Mouse (Mus musculus) heart, embryonic 16.5 days (tissue): ENCODE results near the gene Esd. TPM values are rescaled to one million over a fixed set of nuclear protein-coding genes. Genes with fewer than 3 reads are reported as not detected.

ENCODE experiments used
- ATAC-seq: fragments of 200-750 bp; cut with Nextera tagmentation; replicated peaks from 2 replicates; pipeline ENCODE4 v1.8.0; 2017; ENCODE audit warnings: moderate number of reproducible peaks; ENCODE audit not compliant: insufficient read depth, low FRiP score; ENCODE audit errors: extremely low read depth
- H3K27ac ChIP-seq: fragments of 300-500 bp; sonication (generic); 2 replicates; pipeline ENCODE4 v1.5.1; 2014; ENCODE audit warnings: mild to moderate bottlenecking, low read length, control low read depth, moderate library complexity
- H3K27me3 ChIP-seq: fragments of 300-500 bp; sonication (generic); 2 replicates; pipeline ENCODE4 v1.6.1; 2014; ENCODE audit warnings: low read length, mixed read lengths; ENCODE audit not compliant: control insufficient read depth, insufficient read depth
- H3K36me3 ChIP-seq: fragments of 300-500 bp; sonication (generic); 2 replicates; pipeline ENCODE4 v1.6.1; 2014; ENCODE audit not compliant: control insufficient read depth, insufficient read depth
- H3K4me1 ChIP-seq: fragments of 300-500 bp; sonication (generic); 2 replicates; pipeline ENCODE4 v1.6.1; 2014; ENCODE audit warnings: low read length, mixed read lengths; ENCODE audit not compliant: control insufficient read depth, insufficient read depth
- H3K4me2 ChIP-seq: fragments of 300-500 bp; sonication (generic); 2 replicates; pipeline ENCODE4 v1.6.1; 2014; ENCODE audit warnings: low read depth, mild to moderate bottlenecking, control low read depth, low read length
- H3K4me3 ChIP-seq: fragments of 300-500 bp; sonication (generic); 2 replicates; pipeline ENCODE4 v1.5.1; 2014; ENCODE audit warnings: mild to moderate bottlenecking, control low read depth, low read length
- H3K9ac ChIP-seq: fragments of 300-500 bp; sonication (generic); 2 replicates; pipeline ENCODE4 v1.6.1; 2014; ENCODE audit warnings: low read length, control low read depth
- H3K9me3 ChIP-seq: fragments of 300-500 bp; sonication (generic); replicated peaks from 2 replicates; pipeline ENCODE4 v1.6.1; 2016; ENCODE audit warnings: low read length; ENCODE audit not compliant: control insufficient read depth
- WGBS: fragments of 180-500 bp; shearing (Covaris S2); extraction: QIAGEN DNeasy Blood & Tissue Kit; methylation state at CpG from one replicate; pipeline ENCODE4 v1.1.7; 2014; 5-methylcytosine and 5-hydroxymethylcytosine counted together
- polyA plus RNA-seq: library from polyadenylated mRNA; unstranded; fragments of >200 nt; fragmentation: Nextera tagmentation; extraction: Ambion mirVana; gene quantifications from 2 replicates; pipeline ENCODE4 v1.2.1, GENCODE M21; 2015

Esd gene
- polyA plus RNA-seq, 1 experiment from 2014 or later = 257 TPM

DNA sequence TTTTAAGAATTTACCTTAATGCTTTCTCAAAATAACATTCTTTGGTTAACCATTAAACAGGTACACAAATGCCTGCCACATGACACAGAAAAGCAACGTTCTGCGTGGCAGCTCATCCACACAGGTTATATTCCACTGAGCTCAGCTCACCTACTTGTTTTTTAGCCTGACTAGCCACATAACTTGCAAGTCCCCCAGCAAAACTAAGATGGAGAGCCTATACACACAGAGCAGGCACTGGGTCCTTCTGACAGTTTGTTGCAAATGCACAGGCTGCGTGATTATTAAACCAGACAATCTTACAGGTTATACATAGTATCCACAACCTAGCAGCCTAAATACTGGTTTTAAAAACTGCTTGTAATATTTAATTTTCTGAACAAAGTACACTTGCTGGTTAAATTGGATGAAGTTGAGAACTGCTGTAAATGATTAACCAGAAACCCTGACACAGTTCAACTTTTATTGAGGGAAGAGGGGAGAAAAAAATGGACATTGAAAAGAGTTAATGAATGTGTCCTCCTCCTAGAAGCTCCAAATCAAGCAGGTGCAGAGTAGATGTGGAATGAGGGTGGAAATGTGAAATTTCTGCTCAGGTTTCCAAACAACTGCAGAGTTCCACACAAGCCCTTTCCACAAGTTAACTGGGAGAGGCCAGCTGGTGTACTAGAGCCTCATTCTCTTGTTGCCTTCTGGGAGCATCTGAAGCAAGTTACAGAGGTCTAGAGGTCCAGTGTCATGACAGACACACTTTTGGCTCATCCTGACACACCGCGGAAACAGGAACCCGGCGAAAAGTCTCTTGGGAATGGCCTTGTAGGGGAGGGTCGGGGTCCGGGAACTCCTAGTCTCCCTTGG is 647 bp upstream of the Esd start:
- WGBS = 27% methylated on average over 9 of the region's 9 CpGs
- Histone ChIP-seq H3K4me2 (peak overlapping the region; percentile 84), H3K9ac (peak overlapping the region; percentile 70), H3K27ac (peak overlapping the region; percentile 52; the same call in 1 of the 2 replicates), H3K27me3 (no peaks in the 10 kb centered on the region), H3K4me3 (peak overlapping the region; percentile 79), H3K9me3 (no peaks in the 10 kb centered on the region), H3K4me1 (peaks cover 12% of the 10 kb centered on the region), H3K36me3 (peaks cover 3% of the 10 kb centered on the region)
- ATAC-seq = no peak

DNA sequence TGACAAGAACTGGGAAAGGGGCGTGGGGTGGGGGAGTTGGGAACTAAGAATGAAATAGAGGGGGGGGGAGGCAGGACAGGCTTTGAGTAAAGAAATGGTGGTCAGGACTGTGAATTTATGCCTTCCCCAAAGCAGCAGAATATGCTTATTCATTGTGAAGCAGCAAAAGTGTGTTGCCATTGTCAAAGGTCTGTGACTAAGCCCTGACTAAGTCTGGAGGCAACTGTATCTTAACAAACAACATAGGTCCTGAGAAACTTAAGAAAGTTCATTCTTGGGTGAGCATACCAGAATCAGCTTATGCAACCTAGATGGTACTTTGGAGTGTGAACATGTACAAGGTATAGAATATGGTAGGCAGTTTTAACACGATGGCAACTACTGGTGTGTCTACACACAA is 1.3 kb downstream of the Esd start:
- ATAC-seq = no peak
- 69% methylated on average over 2 of the region's 2 CpGs for WGBS
- H3K27me3 ChIP-seq = no peaks in the 10 kb centered on the region
- H3K36me3 ChIP-seq = peaks cover 11% of the 10 kb centered on the region
- H3K27ac ChIP-seq = no peak overlapping the region
- H3K4me3 ChIP-seq = peak overlapping the region; percentile 79; the same call in 1 of the 2 replicates
- H3K4me1 ChIP-seq = peaks cover 12% of the 10 kb centered on the region
- H3K9ac ChIP-seq = no peak overlapping the region; the same call in 1 of the 2 replicates
- H3K4me2 ChIP-seq = peak overlapping the region; percentile 84
- H3K9me3 ChIP-seq = no peaks in the 10 kb centered on the region

DNA sequence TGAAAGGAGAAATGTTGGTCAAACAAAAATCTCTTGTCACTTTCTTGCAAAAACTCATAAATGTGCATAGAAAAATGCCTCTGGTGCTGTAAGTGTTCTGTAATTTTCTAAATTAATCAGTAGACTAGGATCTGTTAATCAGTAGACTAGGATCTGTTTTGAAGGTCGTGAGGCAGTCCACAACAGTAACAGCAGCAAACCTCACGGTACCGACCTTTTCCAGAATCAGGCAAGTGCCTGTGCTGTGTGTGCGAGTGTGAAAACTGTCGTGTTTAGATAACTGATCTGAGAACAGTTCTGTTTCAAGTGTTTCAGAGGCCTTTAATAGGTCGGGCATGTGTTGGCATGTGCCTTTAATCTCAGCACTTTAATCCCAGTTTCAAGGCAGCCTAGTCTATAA is 3.4 kb downstream of the Esd start:
- H3K27me3 ChIP-seq = no peaks in the 10 kb centered on the region
- H3K27ac ChIP-seq = no peak overlapping the region
- peaks cover 12% of the 10 kb centered on the region for H3K4me1 ChIP-seq
- H3K9me3 ChIP-seq = no peaks in the 10 kb centered on the region
- H3K4me3 ChIP-seq = no peak overlapping the region
- 48% methylated on average over 6 of the region's 6 CpGs for WGBS
- H3K36me3 ChIP-seq = peaks cover 29% of the 10 kb centered on the region
- no peak overlapping the region for H3K9ac ChIP-seq
- no peak for ATAC-seq
- no peak overlapping the region for H3K4me2 ChIP-seq

DNA sequence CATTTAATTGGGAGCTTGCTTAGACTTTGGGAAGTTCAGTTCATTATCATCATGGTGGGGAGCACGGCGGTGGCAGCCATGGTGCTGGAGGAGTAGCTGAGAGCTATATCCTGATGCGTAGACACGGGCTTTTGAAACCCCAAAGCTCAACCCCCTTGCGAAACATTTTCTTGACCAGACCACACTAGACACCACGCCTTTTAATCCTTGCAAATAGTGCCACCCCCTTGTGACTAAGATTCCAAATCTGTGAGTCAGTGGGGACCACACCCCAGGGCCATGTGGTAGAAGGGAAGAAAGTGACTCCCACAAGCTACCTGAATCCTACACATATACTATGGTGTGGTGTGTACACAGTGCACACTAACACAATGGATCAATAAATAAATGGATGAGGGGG is 4.8 kb downstream of the Esd start:
- Histone ChIP-seq H3K4me3 (no peak overlapping the region), H3K9ac (no peak overlapping the region), H3K9me3 (no peaks in the 10 kb centered on the region), H3K36me3 (peaks cover 39% of the 10 kb centered on the region), H3K4me1 (peaks cover 12% of the 10 kb centered on the region), H3K27ac (no peak overlapping the region), H3K4me2 (no peak overlapping the region), H3K27me3 (no peaks in the 10 kb centered on the region)
- 98% methylated on average over 6 of the region's 6 CpGs for WGBS
- no peak for ATAC-seq

DNA sequence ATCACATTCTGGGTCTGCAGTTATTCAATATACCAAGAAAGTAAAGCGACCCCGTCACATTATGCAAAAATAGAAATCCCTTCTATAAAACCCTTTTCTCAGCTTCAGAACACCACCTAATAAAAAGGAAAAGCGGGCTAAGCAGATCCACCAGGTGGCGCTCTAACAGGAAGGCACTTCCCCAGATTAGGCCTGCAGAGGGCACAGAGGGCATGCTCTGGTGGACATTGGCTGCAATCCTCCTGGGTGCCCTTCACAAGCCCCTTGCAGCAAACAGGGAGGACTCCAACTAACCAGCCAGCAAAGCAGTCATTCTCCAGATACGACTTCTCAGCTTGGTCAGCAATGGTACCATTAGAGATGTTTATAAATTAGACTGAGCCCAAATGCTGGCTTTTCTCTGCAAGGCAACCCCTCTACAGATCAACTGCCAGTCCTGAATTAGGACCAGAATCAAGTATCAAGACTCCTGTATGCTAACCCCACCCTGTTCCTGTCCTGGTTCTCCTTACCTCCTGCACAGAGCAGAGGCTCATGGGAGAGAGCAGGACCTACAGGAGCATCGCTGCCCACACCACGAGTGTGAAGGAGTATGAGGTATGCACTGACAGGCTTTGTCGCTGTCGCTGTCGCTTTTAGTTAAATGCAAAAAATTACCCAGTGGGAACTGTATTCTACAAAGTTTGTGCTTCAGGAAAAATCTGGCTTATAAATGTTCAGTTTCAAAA is 32.3 kb downstream of the Esd start:
- no peak overlapping the region for H3K4me3 ChIP-seq
- peak overlapping the region; percentile 58 for H3K27ac ChIP-seq
- ATAC-seq = no peak
- 58% methylated on average over 10 of the region's 10 CpGs for WGBS
- H3K4me1 ChIP-seq = peaks cover 9% of the 10 kb centered on the region; the same call in 1 of the 2 replicates
- H3K36me3 ChIP-seq = peaks cover 13% of the 10 kb centered on the region
- no peaks in the 10 kb centered on the region for H3K9me3 ChIP-seq
- H3K27me3 ChIP-seq = no peaks in the 10 kb centered on the region
- H3K4me2 ChIP-seq = no peak overlapping the region
- no peak overlapping the region for H3K9ac ChIP-seq

DNA sequence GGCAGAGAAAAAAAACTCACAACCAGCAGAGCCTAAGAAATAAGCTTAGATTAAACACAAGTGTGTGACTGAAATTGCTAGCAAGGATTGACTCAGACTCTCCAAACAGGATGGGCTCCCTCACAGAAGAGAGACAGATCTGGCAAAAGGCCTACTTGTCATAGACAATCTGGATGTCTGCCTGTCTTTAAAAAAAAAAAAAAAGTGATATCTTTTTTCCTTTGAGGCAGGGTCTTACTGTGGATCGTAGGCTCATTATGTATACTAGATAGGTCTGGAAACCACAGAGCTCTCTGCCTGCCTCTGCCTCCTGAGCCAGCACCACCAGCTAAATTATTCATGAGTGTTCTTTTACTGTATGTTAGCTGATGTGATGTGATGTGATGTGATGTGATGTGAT is 35.8 kb downstream of the Esd start:
- Histone ChIP-seq H3K27ac (no peak overlapping the region), H3K4me1 (peaks cover 9% of the 10 kb centered on the region; the same call in 1 of the 2 replicates), H3K36me3 (peaks cover 32% of the 10 kb centered on the region), H3K4me3 (no peak overlapping the region), H3K9me3 (no peaks in the 10 kb centered on the region), H3K27me3 (no peaks in the 10 kb centered on the region), H3K4me2 (no peak overlapping the region), H3K9ac (no peak overlapping the region)
- no peak for ATAC-seq
- 57% methylated on average over 1 of the region's 1 CpGs for WGBS

DNA sequence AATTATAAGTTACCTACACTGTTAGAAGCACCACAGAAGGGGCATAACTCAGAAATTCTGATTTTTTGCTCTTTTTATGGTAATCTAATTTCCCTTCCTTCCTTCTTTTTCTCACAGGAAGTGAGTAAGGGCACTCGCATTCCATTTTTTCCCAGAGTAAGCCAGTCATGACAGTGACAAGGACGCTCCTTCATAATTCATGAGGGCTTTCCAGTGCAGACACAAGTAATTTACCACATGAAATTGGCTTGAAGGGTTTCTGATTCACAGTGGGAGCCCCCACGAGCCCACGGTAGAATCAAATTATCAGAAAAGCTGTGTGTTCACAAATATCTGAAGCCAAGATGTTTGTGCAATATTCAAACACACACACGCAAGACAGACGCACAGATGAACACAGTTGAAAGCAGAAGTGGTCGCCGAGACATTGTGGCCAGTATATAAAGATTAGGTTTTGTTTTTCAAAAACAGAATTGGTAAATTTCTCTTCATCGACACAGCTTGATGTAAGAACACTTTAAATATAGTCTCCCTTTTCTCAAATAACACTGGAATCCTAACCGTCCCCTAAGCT is 42.0 kb downstream of the Esd start:
- no peak overlapping the region for H3K27ac ChIP-seq
- no peak overlapping the region for H3K4me2 ChIP-seq
- peaks cover 31% of the 10 kb centered on the region for H3K36me3 ChIP-seq
- no peaks in the 10 kb centered on the region for H3K27me3 ChIP-seq
- ATAC-seq = no peak
- no peak overlapping the region for H3K9ac ChIP-seq
- WGBS = 85% methylated on average over 10 of the region's 10 CpGs
- no peaks in the 10 kb centered on the region for H3K9me3 ChIP-seq
- no peak overlapping the region for H3K4me3 ChIP-seq
- no peaks in the 10 kb centered on the region for H3K4me1 ChIP-seq

DNA sequence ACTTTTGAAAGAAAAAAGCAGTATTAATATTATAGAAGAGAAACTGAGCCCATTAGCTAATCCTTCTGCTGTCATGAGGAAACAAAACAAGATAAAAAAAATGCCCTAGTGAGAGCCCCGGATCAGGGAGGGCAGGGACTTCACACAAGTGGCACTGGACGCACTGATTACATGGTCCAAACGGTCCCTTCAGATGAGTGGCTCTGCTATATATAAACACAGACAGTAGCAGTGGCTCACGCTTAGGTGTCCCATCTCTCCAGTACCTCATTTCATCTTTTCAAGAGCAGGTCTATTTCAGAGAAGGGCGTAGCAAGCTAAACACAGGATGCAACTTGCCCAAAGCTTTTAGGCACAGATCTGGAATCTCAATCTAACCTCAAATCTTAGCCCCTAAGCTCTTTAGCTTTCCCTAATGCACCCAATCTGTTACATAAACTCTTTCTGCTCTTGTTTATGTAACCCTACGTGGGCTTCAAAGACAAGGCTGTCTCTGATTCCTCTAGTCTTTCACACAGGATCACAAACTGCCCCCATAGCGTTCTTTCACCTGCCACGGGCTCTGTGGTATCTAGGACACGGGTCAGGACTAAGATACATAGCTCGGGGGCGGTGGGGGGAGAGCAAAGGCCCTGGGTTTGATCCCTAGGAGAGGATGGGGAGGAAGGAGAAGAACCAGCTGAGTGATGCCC is 52.3 kb downstream of the Esd start:
- no peak overlapping the region for H3K9ac ChIP-seq
- peak; percentile 60 for ATAC-seq
- H3K4me2 ChIP-seq = no peak overlapping the region
- no peaks in the 10 kb centered on the region for H3K9me3 ChIP-seq
- H3K27me3 ChIP-seq = no peaks in the 10 kb centered on the region
- peaks cover 22% of the 10 kb centered on the region for H3K36me3 ChIP-seq
- H3K27ac ChIP-seq = 0 out of 2 replicates have a peak overlapping the region, but pooled peaks have one; percentile 4
- no peaks in the 10 kb centered on the region; the same call in 1 of the 2 replicates for H3K4me1 ChIP-seq
- WGBS = 64% methylated on average over 11 of the region's 11 CpGs
- H3K4me3 ChIP-seq = no peak overlapping the region
